Mouse (Mus musculus): ENCODE measurements at regions not wholly inside any gene's neighbourhood (a gene's known extent, or its start where the extent isn't known, plus 50 kb on each side); places are given as distances from the start of the nearest gene placed in this dataset.
"Not testable (repeated sequence)": the region's sequence is repeated elsewhere in the genome, so short reads cannot be mapped to it uniquely, and the experiment has no call there.

DNA sequence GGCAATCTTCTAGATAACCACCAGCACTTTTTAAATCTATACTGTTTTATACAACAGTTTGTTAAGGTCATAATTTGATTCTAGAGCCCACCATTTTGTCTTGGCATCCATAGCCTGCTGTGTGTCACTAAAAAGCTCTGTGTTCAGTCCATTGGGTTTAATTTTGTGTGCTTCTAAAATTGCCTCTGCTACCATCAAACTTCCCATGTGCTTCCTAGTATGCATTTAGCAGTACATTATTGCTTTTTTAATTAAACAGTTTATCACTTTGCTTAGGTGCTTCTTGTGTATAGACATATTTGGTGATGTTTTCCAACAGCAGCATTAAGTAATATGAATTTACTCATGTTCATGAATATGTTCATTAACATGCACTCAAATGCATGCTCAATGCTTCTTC is 102.4 kb upstream of the Egfr start:
- no peak for DNase-seq (ENCODE audit: low spot score)

DNA sequence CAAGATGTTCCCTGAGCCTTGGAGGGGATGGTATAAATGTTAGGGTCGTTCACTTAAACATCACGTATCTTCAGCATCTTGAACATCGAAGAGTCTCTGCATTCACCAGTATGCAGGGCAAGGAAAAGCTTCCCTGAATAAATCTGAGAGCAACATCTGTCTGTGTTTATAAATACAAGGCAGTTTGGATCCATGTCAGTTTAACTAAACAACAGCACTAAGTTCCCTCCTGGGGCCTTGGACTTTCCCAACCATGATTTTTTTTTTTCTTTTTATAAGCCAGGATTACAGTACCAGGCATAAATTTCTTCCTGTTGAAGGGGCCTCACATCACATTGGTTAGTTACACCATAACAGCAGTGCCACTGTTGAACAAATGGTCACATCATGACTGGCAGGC is 88.2 kb upstream of the Egfr start:
- DNase-seq (ENCODE audit: low spot score): no peak

DNA sequence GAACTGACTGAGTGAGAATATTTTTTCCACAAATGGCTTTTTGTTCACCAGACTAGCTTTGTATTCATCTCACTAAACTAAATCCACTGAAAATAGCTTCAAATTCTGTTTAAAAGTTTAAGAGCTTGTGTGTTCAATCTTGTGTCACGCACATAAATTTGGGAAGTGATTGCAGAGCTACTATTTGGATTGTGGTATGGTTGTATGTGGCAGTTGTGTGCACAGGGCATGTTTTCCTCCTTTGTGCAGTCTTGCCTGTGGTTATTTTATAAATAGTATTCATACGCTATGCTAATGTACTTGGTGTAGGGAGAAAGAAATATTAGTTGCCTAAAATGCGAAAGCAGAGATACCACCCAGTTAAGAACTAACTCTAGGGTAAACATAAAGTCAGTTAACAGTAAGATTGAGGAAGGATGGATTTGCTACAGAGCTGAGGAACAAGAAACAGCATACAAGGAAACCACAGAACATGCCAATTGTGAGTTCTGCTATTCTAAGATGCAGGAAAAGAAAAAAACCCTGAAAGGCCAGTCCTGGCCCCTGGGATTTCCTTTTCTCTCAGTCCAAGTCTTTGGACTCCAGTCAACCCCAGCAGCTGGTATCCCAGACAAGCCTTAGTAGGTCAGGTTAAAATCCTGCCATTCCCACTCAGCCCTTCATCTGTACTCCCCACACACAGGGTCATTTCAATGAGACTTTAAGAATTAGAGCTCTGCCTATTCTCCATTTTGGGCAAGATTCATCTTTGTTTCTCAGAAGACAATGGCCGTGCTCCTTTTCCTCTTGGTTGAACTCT is 82.4 kb upstream of the Egfr start:
- DNase-seq (ENCODE audit: low spot score): no peak

DNA sequence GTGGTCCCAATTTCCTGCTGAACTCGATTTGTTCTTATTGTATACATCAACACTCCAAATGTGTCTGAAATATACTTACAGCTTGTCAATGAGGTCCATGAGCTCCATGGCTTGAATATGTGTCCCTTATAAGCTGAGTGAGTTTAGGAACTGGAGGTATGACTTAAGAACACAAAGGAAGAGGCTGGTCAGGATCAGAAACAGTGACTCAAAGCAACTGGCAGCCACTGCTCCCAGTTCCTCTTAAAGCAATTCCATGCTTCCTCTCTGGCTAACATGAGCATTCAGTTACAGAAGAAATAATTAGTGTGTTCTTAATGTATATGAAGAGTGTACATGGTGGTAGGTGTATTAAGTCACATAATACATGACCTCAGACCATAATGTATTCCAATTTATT is 81.7 kb upstream of the Egfr start:
- DNase-seq (ENCODE audit: low spot score): no peak

DNA sequence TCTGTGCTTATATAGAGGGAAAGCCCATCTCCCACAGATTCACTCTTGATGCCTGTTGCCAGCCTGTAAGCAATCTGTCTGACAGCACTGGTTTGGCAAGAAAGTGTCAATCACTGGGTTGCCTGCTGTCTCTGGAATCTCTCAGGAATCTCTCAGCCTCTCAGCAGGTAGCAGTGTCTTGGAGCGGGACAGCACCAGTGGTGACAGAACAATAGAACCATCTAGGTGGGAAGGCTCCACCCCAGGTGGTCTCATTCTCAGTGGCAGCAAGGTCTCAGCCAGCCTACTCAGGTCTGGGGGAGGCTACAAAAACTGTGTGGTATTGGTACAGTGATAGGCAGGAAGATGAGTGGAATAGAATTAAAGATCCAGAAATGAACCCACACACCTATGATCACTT is 76.1 kb upstream of the Egfr start:
- DNase-seq (ENCODE audit: low spot score): not testable (repeated sequence)

DNA sequence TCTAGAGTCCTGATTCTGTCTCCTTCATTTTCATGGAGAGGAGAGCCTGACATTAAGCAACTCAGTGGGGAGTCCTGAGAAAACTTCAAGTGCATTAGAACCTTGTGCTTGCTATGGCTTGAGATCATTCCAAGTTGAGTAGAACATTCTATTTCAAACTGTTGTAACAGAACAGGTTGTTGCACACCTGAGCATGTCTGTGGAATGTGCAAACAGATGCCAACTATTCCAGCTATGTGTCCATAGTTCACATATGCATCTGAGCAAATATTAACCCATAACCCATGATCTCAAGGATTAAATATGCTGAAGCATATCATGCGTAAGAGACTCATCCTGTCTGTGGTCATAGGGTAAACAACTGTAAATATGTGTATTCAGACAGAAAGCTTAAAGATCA is 68.5 kb upstream of the Egfr start:
- DNase-seq (ENCODE audit: low spot score): no peak

DNA sequence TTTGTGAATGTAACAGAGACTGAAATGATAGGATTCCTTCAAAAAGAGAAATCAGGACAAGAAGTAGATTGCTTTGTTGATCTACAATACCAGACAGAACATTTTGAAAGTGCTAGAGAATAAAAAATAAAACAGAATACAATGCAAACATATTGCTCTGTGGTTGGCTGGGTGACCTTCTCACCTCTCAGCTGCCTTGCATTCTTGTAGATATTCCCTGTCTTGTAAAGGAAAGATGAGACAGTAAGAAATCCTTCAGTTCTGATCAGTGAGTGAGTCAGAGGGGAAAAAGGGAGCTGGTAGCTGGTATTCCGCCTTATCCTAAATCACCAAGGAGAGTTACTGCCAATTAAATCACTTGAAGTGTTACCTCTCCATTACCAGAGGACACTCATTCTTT is 56.4 kb upstream of the Egfr start:
- no peak for DNase-seq (ENCODE audit: low spot score)

DNA sequence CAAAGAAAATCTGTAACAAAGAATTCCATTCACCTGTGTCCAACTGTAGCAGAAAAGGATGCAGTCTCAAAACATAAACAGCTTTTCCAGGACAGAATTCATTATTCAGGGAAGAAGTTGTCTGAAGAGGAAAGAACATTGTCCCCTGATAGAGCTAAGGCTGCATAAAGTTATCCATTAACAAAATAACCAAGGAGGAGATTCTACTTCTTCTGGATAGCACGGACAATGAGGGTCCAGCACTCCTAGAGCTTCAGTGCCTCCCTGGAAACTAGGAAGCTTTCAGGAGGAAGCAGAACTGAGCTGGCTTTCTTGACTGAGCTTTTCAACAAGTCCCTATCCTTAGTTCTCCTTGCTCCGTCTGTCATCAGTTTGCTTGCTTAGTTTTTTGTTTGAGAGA is 55.2 kb upstream of the Egfr start:
- DNase-seq (ENCODE audit: low spot score): no peak

DNA sequence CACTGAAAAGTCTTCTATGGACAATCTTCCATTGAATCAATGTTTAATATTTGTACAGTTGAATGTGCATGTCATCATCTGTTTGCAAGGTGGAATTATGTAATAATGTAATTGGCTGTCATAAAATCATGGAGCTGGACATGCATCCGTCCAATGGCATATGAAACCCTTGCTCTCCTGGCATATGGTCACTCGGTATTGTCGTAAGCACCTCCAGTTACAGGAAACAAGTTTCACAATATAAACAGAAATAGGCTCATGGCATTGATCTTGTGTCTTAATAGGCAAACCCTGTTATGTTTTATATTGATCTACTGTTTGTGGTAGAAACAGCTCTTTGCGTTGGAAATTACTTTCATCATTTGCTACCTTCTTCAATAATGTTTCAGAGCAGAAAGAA is 50.2 kb upstream of the Egfr start:
- DNase-seq (ENCODE audit: low spot score): no peak

Measured in testis, postnatal 14 days (tissue).